Mouse (Mus musculus): Measurements from ENCODE around the gene Olfr139.

The Olfr139 gene

GRCm38 (mm10) chr11:74056451-74056850, at the start of gene Olfr139, which contains the start of gene Olfr399:
Gene Olfr139 (minus strand): TSS chr11:74056551.
Gene Olfr399 (minus strand): TSS chr11:74056615.
- no peak for DNase-seq (ENCODE audit: low read depth)

- no peak for DNase-seq (ENCODE audit: low read depth)
Measured at GRCm38 (mm10) chr11:74105066-74105465, 48.7 kb upstream of the Olfr139 start.

GRCm38 (mm10) chr11:74101507-74101906, 45.2 kb upstream of the Olfr139 start:
- no peak for DNase-seq (ENCODE audit: low read depth)

- DNase-seq (ENCODE audit: low read depth): peak; percentile 3
Measured at GRCm38 (mm10) chr11:74100724-74101123, 44.4 kb upstream of the Olfr139 start.

GRCm38 (mm10) chr11:74069655-74070054, 13.3 kb upstream of the Olfr139 start, which contains the start of gene Zfp616:
Gene Zfp616 (plus strand): TSS chr11:74069955.
- DNase-seq (ENCODE audit: low read depth): no peak

GRCm38 (mm10) chr11:74051347-74051746, 5.0 kb downstream of the Olfr139 start:
- DNase-seq (ENCODE audit: low read depth): no peak

Data from naive thymus-derived CD4-positive, alpha-beta T cell, adult 2 months (primary cell).